Mouse (Mus musculus) embryo, embryonic 11.5 days (tissue): ENCODE measurements around the gene Ccm2.

Source experiments
- DNase-seq: peaks from one replicate; pipeline ENCODE4 v3.0.0-alpha.2; 2012; ENCODE audit warnings: low read depth, low spot score

Gene Ccm2

DNA sequence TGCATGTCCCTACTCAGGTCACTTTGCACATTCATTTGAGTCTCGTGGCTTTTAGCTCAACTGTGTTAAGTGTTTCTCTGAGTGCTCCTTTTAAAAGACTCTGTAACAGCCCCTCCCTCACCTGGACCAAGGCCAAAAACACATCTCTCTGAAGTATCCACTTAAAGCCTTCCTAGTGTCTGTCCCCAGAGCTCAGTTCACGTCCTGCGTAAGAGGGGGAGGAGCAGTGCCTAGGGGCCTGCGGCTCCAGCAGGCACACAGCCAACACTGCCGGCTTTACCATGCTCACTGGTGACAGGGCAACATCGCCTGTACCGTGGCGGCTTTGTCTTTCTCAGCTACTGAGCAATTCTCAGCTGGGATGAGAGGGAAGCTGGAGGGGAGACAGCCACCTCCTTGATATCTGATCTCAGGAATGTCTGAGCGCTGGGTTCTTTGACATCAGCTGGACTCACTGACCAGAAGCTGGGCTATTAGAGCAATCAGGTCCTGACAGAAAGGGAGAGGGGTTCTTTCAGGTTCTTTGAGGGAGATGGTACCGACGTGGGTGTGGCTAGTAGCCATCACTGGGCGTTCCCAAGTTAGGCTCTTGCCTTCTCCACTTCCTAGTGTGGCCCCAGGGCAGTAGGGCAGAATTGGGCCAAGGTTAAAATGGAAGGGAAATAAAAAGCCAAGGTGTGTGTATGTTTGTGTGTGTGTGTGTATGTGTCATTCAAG lies 57.4 kb downstream of the Ccm2 start:
- DNase-seq, result no peak

- no peak for DNase-seq
Measured at GRCm38 (mm10) chr11:6604604-6604936, 57.9 kb downstream of the Ccm2 start.

DNA sequence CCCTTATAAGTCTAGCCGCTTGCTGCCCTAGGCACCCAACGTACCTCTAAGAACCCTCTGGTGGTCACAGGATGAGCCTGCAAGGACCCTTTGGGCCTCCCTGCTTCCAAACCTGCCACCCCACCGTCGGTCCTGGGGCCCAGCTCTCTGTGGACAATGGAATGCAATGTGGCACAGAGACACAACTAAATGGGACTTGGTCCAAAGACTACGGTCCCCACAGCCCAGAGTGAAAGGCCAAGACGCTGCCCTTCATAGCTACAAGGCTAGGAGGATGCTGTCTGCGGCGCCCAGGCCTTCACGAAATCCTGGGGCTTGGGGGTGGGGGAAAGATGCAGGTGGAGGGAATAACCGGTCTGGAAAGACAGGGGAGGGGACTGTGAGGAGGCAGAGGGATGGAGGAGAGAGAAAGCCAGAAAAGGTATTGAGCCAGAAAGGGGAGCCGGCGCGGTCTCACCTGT lies 58.4 kb downstream of the Ccm2 start:
- no peak for DNase-seq

- DNase-seq, result peak; percentile 20
Measured at GRCm38 (mm10) chr11:6605491-6606399, 59.1 kb downstream of the Ccm2 start, which contains the start of gene Nacad. TSS of gene Nacad (minus strand) at chr11:6606053.

DNA sequence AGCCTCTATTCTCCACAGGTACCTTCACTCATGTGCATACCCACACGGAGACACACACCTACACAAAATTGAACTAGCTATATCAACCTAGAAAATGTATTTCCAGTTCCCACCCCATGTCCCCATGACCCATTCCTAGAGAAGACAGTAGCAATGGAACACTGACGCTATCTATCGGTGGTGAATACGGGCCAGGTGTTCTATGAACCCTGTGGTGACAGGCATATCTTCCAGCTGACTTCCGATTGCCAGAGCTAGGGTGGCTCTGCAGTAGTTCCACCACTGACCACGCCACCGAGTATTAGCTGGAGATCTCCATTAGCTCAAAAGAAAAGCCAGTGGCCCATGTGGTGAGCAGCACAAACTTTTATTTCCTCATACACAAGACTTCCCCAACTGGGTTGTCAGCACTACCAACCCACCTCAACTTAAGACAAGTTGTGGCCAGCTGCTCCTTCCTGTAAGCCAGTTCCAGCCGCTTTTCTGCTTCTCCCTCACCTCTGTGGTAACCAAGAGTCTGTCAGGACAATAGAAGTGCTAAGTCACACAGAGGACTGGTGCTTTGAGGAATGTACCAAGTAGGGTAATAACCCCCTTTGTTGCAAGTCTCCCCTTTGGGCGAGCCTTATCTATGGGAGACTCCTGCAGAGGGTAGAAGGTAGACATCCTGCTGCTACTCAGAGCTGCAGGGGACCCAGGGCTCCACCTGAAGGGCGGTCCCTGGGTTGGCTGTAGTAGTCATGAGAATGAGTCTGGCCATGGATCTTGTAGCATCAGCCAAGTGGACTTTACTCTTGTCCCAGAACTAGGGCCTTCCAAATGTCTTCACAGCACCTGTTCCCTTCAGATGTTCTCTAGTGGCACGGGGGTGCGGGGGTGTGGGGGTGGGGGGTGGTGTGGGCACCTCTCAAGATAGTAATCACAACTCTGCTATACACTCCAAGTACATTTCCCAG lies 68.8 kb downstream of the Ccm2 start:
- no peak for DNase-seq

DNA sequence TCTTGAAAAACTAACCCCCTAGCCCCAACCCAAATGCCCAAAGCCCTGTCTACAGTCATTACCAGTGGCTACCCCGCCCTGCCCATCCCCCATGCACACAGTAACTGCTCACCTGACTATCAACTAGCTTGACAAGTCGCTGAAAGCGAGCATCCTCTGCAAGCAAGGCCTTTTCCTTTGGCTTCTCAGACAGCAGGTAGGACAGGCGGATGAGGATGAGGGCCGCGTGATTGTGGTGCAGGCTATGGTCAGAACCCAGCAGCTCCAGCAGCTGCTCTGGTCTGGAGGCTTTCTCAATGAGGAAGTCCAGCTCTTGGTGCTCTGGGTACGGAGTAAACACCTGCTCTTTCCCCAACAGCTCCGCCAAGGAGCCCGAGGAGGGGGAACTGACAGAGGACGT lies 77.0 kb downstream of the Ccm2 start:
- DNase-seq, result no peak

GRCm38 (mm10) chr11:6624619-6625382 lies 78.1 kb downstream of the Ccm2 start:
- no peak for DNase-seq

GRCm38 (mm10) chr11:6625478-6626387 lies 79.0 kb downstream of the Ccm2 start, which contains the start of gene Tbrg4:
TSS of gene Tbrg4 (minus strand) at chr11:6626067.
- peak; percentile 97 for DNase-seq

GRCm38 (mm10) chr11:6626388-6626772 lies 79.7 kb downstream of the Ccm2 start:
- DNase-seq, result no peak

- no peak for DNase-seq
Measured at GRCm38 (mm10) chr11:6627731-6628130, 81.0 kb downstream of the Ccm2 start.

DNA sequence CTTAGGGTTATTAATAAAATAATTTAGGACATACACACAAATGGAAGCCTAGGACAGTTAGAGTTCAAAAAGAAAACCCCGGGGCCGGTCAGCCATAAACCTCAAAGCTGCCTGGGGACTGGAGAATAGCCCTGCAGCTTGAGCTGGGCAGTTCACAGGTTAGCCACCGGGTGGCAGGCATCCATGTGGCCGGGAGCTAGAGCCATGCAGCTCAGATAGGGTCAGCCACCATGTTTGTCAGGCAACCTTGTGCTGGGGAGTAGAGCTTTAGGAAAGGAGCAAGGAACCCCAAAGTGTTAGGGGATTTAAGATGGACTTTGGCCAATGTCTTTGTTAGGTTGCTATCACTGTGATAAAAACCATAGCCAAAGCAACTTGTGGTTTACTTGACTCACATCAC lies 81.9 kb downstream of the Ccm2 start:
- DNase-seq, result no peak

DNA sequence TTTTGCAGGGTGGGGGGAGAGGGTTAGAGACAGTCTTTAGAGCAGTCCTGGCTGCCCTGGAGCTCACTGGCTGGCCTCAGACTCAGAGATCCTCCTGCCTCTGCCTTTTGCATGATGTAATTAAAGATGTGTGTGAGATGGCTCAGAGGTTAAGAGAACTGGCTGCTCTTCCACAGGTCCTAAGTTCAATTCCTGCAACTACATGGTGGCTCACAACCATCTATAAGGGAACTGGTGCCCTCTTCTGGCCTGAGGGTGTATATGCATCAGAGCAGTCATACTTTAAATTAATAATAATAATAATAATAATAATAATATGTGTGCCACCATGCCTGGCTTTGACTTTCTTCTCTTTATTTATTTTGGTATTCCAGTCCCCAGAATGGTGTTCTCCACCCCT lies 83.0 kb downstream of the Ccm2 start:
- no peak for DNase-seq

DNA sequence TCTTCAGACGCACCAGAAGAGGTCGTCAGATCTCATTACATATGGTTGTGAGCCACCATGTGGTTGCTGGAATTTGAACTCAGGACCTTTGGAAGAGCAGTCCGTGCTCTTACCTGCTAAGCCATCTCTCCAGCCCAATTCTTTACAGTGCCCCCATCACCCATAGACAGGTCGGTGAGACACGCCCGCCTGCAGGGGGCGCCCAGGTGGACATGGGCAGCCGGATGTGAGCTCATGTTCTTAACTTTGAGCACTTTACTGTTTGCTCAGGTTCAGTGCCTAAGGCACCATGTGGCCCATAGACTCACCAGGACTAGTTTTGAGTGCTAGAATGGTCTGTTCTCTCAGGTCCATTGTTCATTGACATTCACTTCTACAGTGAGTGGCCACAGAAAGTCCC lies 89.5 kb downstream of the Ccm2 start:
- DNase-seq, result no peak

GRCm38 (mm10) chr11:6638537-6638936 lies 91.8 kb downstream of the Ccm2 start, which contains the start of gene Wap:
TSS of gene Wap (minus strand) at chr11:6638637.
- DNase-seq, result no peak

GRCm38 (mm10) chr11:6639072-6639471 lies 92.4 kb downstream of the Ccm2 start:
- DNase-seq, result no peak

- DNase-seq, result no peak
Measured at GRCm38 (mm10) chr11:6644566-6644965, 97.9 kb downstream of the Ccm2 start.
